Mouse (Mus musculus) midbrain, embryonic 16.5 days (tissue): Measurements from ENCODE around the gene Metrnl. TPM values are rescaled to one million over a fixed set of nuclear protein-coding genes. Genes with fewer than 3 reads are reported as not detected.

Source experiments
- ATAC-seq: fragments of 200-750 bp; cut with Nextera tagmentation; 2 replicates; pipeline ENCODE4 v1.8.0; 2017; ENCODE audit warnings: moderate TSS enrichment
- H3K27ac ChIP-seq: fragments of 300-500 bp; sonication (generic); 2 replicates; pipeline ENCODE4 v1.5.1; 2014; ENCODE audit warnings: mild to moderate bottlenecking, low read length, mixed read lengths
- H3K27me3 ChIP-seq: fragments of 300-500 bp; sonication (generic); 2 replicates; pipeline ENCODE4 v1.6.1; 2014; ENCODE audit warnings: low read depth, low read length, mixed read lengths; ENCODE audit not compliant: control insufficient read depth, insufficient read depth
- H3K36me3 ChIP-seq: fragments of 300-500 bp; sonication (generic); 2 replicates; pipeline ENCODE4 v1.6.1; 2014; ENCODE audit warnings: mild to moderate bottlenecking, low read length, moderate library complexity, mixed read lengths; ENCODE audit not compliant: control insufficient read depth, insufficient read depth
- H3K4me1 ChIP-seq: fragments of 300-500 bp; sonication (generic); 2 replicates; pipeline ENCODE4 v1.6.1; 2014; ENCODE audit warnings: mild to moderate bottlenecking, low read length, mixed read lengths; ENCODE audit not compliant: control insufficient read depth, insufficient read depth
- H3K4me2 ChIP-seq: fragments of 300-500 bp; sonication (generic); 2 replicates; pipeline ENCODE4 v1.6.1; 2014; ENCODE audit warnings: mild to moderate bottlenecking, low read length, mixed read lengths
- H3K4me3 ChIP-seq: fragments of 300-500 bp; sonication (generic); 2 replicates; pipeline ENCODE4 v1.5.1; 2014; ENCODE audit warnings: low read depth, mild to moderate bottlenecking, low read length, moderate library complexity, mixed read lengths
- H3K9ac ChIP-seq: fragments of 300-500 bp; sonication (generic); 2 replicates; pipeline ENCODE4 v1.6.1; 2014; ENCODE audit warnings: low read depth, low read length, mixed read lengths
- H3K9me3 ChIP-seq: fragments of 300-500 bp; sonication (generic); replicated peaks from 2 replicates; pipeline ENCODE4 v1.6.1; 2014; ENCODE audit warnings: mild to moderate bottlenecking, low read length, mixed read lengths; ENCODE audit not compliant: control insufficient read depth, poor library complexity, severe bottlenecking
- WGBS: fragments of 180-500 bp; shearing (Covaris S2); extraction: QIAGEN DNeasy Blood & Tissue Kit; methylation state at CpG from one replicate; pipeline ENCODE4 v1.1.7; 2014; 5-methylcytosine and 5-hydroxymethylcytosine counted together
- polyA plus RNA-seq: library from polyadenylated mRNA; unstranded; fragments of >200 nt; fragmentation: Nextera tagmentation; extraction: Ambion mirVana; gene quantifications from 2 replicates; pipeline ENCODE4 v1.2.1, GENCODE M21; 2015

The Metrnl gene
- polyA plus RNA-seq, 1 experiment from 2014 or later, result 12.7 TPM

- no peaks in the 10 kb centered on the region for H3K27me3 ChIP-seq
- H3K9me3 ChIP-seq, result no peaks in the 10 kb centered on the region
- no peak overlapping the region for H3K9ac ChIP-seq
- peaks cover 2% of the 10 kb centered on the region; the same call in 1 of the 2 replicates for H3K36me3 ChIP-seq
- H3K4me1 ChIP-seq, result no peaks in the 10 kb centered on the region
- H3K4me3 ChIP-seq, result no peak overlapping the region
- ATAC-seq, result no peak
- WGBS, result 93% methylated on average over 6 of the region's 6 CpGs
- H3K27ac ChIP-seq, result no peak overlapping the region
- H3K4me2 ChIP-seq, result no peak overlapping the region
Measured at GRCm38 (mm10) chr11:121712987-121713386, 11.6 kb downstream of the Metrnl start.

GRCm38 (mm10) chr11:121713569-121713968 is 12.2 kb downstream of the Metrnl start:
- no peaks in the 10 kb centered on the region for H3K9me3 ChIP-seq
- H3K9ac ChIP-seq, result no peak overlapping the region
- 91% methylated on average over 2 of the region's 2 CpGs for WGBS
- ATAC-seq, result no peak
- H3K27ac ChIP-seq, result no peak overlapping the region
- no peak overlapping the region for H3K4me3 ChIP-seq
- H3K27me3 ChIP-seq, result no peaks in the 10 kb centered on the region
- no peak overlapping the region for H3K4me2 ChIP-seq
- no peaks in the 10 kb centered on the region for H3K4me1 ChIP-seq
- peaks cover 2% of the 10 kb centered on the region; the same call in 1 of the 2 replicates for H3K36me3 ChIP-seq

GRCm38 (mm10) chr11:121714745-121715485 is 13.6 kb downstream of the Metrnl start:
- H3K9me3 ChIP-seq, result no peaks in the 10 kb centered on the region
- H3K9ac ChIP-seq, result no peak overlapping the region
- H3K4me1 ChIP-seq, result no peaks in the 10 kb centered on the region
- no peak overlapping the region for H3K27ac ChIP-seq
- ATAC-seq, result no peak
- H3K4me2 ChIP-seq, result no peak overlapping the region
- H3K36me3 ChIP-seq, result peaks cover 2% of the 10 kb centered on the region; the same call in 1 of the 2 replicates
- WGBS, result 79% methylated on average over 2 of the region's 2 CpGs
- no peaks in the 10 kb centered on the region for H3K27me3 ChIP-seq
- H3K4me3 ChIP-seq, result no peak overlapping the region

GRCm38 (mm10) chr11:121717724-121718123 is 16.4 kb downstream of the Metrnl start:
- Histone ChIP-seq H3K4me1 (no peaks in the 10 kb centered on the region), H3K4me3 (no peak overlapping the region), H3K27me3 (no peaks in the 10 kb centered on the region), H3K27ac (no peak overlapping the region), H3K4me2 (no peak overlapping the region), H3K36me3 (peaks cover 2% of the 10 kb centered on the region; the same call in 1 of the 2 replicates), H3K9me3 (no peaks in the 10 kb centered on the region), H3K9ac (no peak overlapping the region)
- no peak for ATAC-seq
- WGBS, result 58% methylated on average over 6 of the region's 6 CpGs

- H3K4me3 ChIP-seq, result no peak overlapping the region
- no peak overlapping the region for H3K27ac ChIP-seq
- 88% methylated on average over 3 of the region's 3 CpGs for WGBS
- no peaks in the 10 kb centered on the region for H3K9me3 ChIP-seq
- no peaks in the 10 kb centered on the region for H3K27me3 ChIP-seq
- no peak for ATAC-seq
- H3K9ac ChIP-seq, result no peak overlapping the region
- no peak overlapping the region for H3K4me2 ChIP-seq
- H3K4me1 ChIP-seq, result no peaks in the 10 kb centered on the region
- 0 out of 2 replicates have a peak, but pooled peaks cover 2% of the 10 kb centered on the region for H3K36me3 ChIP-seq
Measured at GRCm38 (mm10) chr11:121720752-121721151, 19.4 kb downstream of the Metrnl start.

- no peak for ATAC-seq
Measured at GRCm38 (mm10) chr11:121722434-121722833, 21.1 kb downstream of the Metrnl start.

GRCm38 (mm10) chr11:121726625-121727024 is 25.3 kb downstream of the Metrnl start:
- WGBS, result 72% methylated on average over 2 of the region's 2 CpGs
- Histone ChIP-seq H3K36me3 (no peaks in the 10 kb centered on the region), H3K4me3 (no peak overlapping the region), H3K9ac (no peak overlapping the region), H3K4me2 (no peak overlapping the region), H3K27ac (no peak overlapping the region), H3K9me3 (no peaks in the 10 kb centered on the region; the same call in 1 of the 2 replicates), H3K4me1 (no peaks in the 10 kb centered on the region), H3K27me3 (no peaks in the 10 kb centered on the region)
- ATAC-seq, result no peak

More at GRCm38 (mm10) chr11:121722434-121722833, 21.1 kb downstream of the Metrnl start:
- Histone ChIP-seq H3K4me3 (no peak overlapping the region), H3K36me3 (no peaks in the 10 kb centered on the region), H3K27me3 (no peaks in the 10 kb centered on the region), H3K9ac (no peak overlapping the region), H3K4me2 (no peak overlapping the region), H3K4me1 (no peaks in the 10 kb centered on the region), H3K9me3 (no peaks in the 10 kb centered on the region), H3K27ac (no peak overlapping the region)
- 54% methylated on average over 2 of the region's 2 CpGs for WGBS

- Histone ChIP-seq H3K4me1 (no peaks in the 10 kb centered on the region), H3K9ac (no peak overlapping the region), H3K27me3 (no peaks in the 10 kb centered on the region), H3K4me3 (no peak overlapping the region), H3K4me2 (no peak overlapping the region), H3K36me3 (no peaks in the 10 kb centered on the region), H3K9me3 (no peaks in the 10 kb centered on the region), H3K27ac (no peak overlapping the region)
- WGBS, result 87% methylated on average over 1 of the region's 1 CpGs
- ATAC-seq, result no peak
Measured at GRCm38 (mm10) chr11:121734184-121734583, 32.8 kb downstream of the Metrnl start.

GRCm38 (mm10) chr11:121734892-121735291 is 33.5 kb downstream of the Metrnl start:
- no peaks in the 10 kb centered on the region for H3K27me3 ChIP-seq
- H3K4me1 ChIP-seq, result no peaks in the 10 kb centered on the region
- no peaks in the 10 kb centered on the region for H3K9me3 ChIP-seq
- 13% methylated on average over 1 of the region's 1 CpGs for WGBS
- H3K9ac ChIP-seq, result no peak overlapping the region
- no peaks in the 10 kb centered on the region for H3K36me3 ChIP-seq
- no peak for ATAC-seq
- H3K4me2 ChIP-seq, result no peak overlapping the region
- H3K4me3 ChIP-seq, result no peak overlapping the region
- H3K27ac ChIP-seq, result no peak overlapping the region
